Mouse (Mus musculus) monocyte, adult 2 months (primary cell): ENCODE data around the gene Zfp207.
A peak's percentile ranks its signal among the peaks of the same experiment; 100 is the strongest.
"Not testable (repeated sequence)": the region's sequence is repeated elsewhere in the genome, so short reads cannot be mapped to it uniquely, and the experiment has no call there.

Experiments
- DNase-seq, 2 experiments: peaks; one replicate each; pipeline ENCODE4 v3.0.0; 2022; ENCODE audit warnings: low spot score in 2 of 2, low read depth in 1 of 2

Gene Zfp207

GRCm38 (mm10) chr11:80383019-80383625 is at the start of gene Zfp207:
Gene Zfp207 (plus strand): TSS chr11:80383279.
- DNase-seq: peak; percentile 92 to 94

GRCm38 (mm10) chr11:80335609-80336350 is 47.3 kb upstream of the Zfp207 start:
- DNase-seq: no peak

- DNase-seq: no peak
Observed at GRCm38 (mm10) chr11:80336351-80336730, 46.7 kb upstream of the Zfp207 start.

GRCm38 (mm10) chr11:80342482-80342881 is 40.6 kb upstream of the Zfp207 start:
- no peak for DNase-seq

- peak; percentile 33 to 61 for DNase-seq
Observed at GRCm38 (mm10) chr11:80351832-80352430, 31.1 kb upstream of the Zfp207 start.

GRCm38 (mm10) chr11:80354832-80355231 is 28.2 kb upstream of the Zfp207 start:
- DNase-seq: peak; percentile 17 to 41

GRCm38 (mm10) chr11:80368949-80369348 is 14.1 kb upstream of the Zfp207 start:
- no peak for DNase-seq

GRCm38 (mm10) chr11:80376651-80377050 is 6.4 kb upstream of the Zfp207 start:
- no peak for DNase-seq

- DNase-seq: peak; percentile 36 to 68
Observed at GRCm38 (mm10) chr11:80377712-80378451, 5.2 kb upstream of the Zfp207 start, which contains the start of gene 5730455P16Rik. Gene 5730455P16Rik (minus strand): TSS chr11:80378034.

- DNase-seq: not testable (repeated sequence)
Observed at GRCm38 (mm10) chr11:80378452-80379068, 4.5 kb upstream of the Zfp207 start.

GRCm38 (mm10) chr11:80379184-80379583 is 3.9 kb upstream of the Zfp207 start:
- DNase-seq: not testable (repeated sequence)

- peak in 1 of 2 experiments; percentile 23 for DNase-seq
Observed at GRCm38 (mm10) chr11:80382626-80383018, 457 bp upstream of the Zfp207 start.

GRCm38 (mm10) chr11:80383626-80384046 is 557 bp downstream of the Zfp207 start:
- peak; percentile 7 to 12 for DNase-seq

- no peak for DNase-seq
Observed at GRCm38 (mm10) chr11:80384461-80384860, 1.4 kb downstream of the Zfp207 start.

- no peak for DNase-seq
Observed at GRCm38 (mm10) chr11:80385055-80385454, 2.0 kb downstream of the Zfp207 start.

- no peak for DNase-seq
Observed at GRCm38 (mm10) chr11:80386790-80387189, 3.7 kb downstream of the Zfp207 start.

GRCm38 (mm10) chr11:80389885-80390284 is 6.8 kb downstream of the Zfp207 start:
- DNase-seq: no peak

GRCm38 (mm10) chr11:80391407-80392120 is 8.5 kb downstream of the Zfp207 start:
- no peak for DNase-seq

GRCm38 (mm10) chr11:80395930-80396329 is 12.9 kb downstream of the Zfp207 start:
- no peak for DNase-seq

GRCm38 (mm10) chr11:80396617-80397016 is 13.5 kb downstream of the Zfp207 start:
- DNase-seq: no peak
